Mouse (Mus musculus) C2C12 (cell line): ENCODE results near the gene Kras.

Experiments
- CTCF ChIP-seq: IDR thresholded peaks from one replicate; pipeline ENCODE4 v1.5.1; 2011; ENCODE audit not compliant: control insufficient read depth, insufficient read depth, insufficient read length
- FOSL1 ChIP-seq: IDR thresholded peaks from one replicate; pipeline ENCODE4 v1.8.0; 2011; ENCODE audit warnings: mild to moderate bottlenecking, low read length; ENCODE audit not compliant: poor library complexity, insufficient read depth, severe bottlenecking
- MAX ChIP-seq: IDR thresholded peaks from one replicate; pipeline ENCODE4 v1.6.1; 2011; ENCODE audit warnings: mild to moderate bottlenecking, control low read depth
- MYOD1 ChIP-seq: IDR thresholded peaks from one replicate; pipeline ENCODE4 v1.6.1; 2011; ENCODE audit warnings: low read depth; ENCODE audit not compliant: control insufficient read depth, insufficient read length
- USF1 ChIP-seq: IDR thresholded peaks from one replicate; pipeline ENCODE4 v1.6.1; 2011; ENCODE audit warnings: low read depth, mild to moderate bottlenecking, control low read depth, moderate library complexity

DNA sequence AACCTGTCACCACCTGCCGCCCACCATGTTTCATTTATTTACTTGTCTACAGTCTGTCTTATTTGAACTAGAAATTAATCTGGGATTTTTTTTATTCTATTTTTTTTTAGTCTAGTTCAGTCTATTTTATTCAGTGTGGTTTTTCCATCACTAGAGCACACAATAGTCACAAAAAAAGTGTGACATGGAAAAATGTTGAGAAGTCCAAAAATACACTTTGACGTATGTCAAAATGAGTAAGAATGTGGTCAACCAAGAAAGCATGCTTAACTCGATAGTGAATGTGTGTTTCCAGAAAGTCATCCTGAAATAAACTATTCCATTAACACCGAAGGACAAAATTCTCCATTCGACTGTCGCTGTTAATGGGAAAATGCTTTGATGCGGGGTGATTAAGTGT, 12.3 kb upstream of the Kras start:
- TF ChIP-seq CTCF (no peak), MAX (no peak), MYOD1 (no peak), USF1 (no peak), FOSL1 (no peak)
